Mouse (Mus musculus) NIH3T3 (cell line): ENCODE measurements at regions not wholly inside any gene's neighbourhood (a gene's known extent, or its start where the extent isn't known, plus 50 kb on each side); places are given as distances from the start of the nearest gene placed in this dataset.
A peak's percentile ranks its signal among the peaks of the same experiment; 100 is the strongest.

Experiments used
- DNase-seq: peaks from one replicate; pipeline ENCODE4 v3.0.0-alpha.2; 2012; ENCODE audit warnings: low read depth

DNA sequence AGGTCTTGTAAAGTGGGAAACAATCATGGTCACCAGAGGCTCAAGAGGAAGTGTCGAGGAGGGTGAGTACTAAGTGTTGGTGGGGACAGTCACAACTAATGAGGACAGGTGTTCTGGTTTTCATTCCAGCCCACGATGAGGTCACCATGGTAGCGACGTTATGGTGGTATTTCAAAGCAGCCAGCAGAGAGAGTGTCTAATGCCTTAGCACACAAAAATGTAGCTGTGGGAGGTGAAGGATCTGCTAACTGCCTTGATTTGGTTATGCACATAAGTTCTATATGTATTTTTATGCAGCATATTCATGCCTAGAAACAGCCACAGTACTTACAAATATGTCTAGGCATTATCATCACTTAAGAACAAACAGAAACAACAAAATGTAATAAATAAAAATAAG is 151.0 kb upstream of the Cdh5 start:
- no peak for DNase-seq

DNA sequence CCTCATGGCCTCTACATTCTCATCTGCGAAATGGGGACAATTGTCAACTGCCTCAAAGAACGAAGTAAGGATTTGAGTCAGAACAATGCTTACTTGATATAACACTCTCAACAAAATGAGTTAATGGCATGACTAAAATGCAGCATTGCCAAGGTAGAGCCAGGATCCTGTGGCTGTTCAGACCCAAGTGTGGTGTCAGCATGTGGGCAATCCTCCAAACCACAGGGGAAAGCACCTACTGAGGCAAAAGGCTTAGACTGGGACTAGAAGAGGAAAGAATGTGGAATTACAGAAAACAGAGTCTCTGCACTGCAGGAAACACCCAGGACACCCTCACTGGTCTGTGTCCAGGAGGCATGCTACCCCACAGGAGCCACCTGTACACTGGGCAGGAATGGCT is 147.8 kb upstream of the Cdh5 start:
- DNase-seq = peak; percentile 81

DNA sequence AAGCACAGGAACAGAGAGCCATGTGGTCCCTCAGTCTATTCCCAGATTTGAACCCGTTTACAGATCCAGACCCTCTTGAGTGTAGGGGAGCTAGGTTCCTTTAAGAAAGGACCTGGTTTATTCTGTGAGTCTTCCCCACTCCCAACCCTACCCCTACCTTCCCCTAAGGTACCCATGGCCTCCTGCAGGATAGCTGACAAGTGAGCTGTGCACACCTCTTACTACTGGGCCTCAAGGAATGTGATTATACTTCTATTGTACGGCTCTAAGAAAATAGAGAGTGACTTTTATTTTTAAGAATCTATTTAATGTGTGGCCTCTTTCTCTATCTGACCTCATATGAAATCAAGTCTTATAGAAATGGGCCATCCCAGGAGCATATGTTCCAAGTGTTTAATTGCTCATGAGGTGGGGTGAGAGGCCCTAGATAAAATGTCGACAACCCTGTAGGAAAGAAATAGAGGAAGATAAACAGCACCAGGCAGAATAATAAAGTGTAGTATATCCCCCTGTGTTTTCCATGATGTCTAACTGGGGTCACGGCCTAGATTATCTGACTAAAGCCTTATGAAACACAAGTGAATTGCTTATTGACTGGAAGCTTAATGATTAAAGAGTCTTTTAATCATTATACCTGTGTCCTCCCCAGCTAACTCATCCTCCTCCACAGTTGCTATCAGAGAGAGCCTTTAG is 145.7 kb upstream of the Cdh5 start:
- DNase-seq = no peak

DNA sequence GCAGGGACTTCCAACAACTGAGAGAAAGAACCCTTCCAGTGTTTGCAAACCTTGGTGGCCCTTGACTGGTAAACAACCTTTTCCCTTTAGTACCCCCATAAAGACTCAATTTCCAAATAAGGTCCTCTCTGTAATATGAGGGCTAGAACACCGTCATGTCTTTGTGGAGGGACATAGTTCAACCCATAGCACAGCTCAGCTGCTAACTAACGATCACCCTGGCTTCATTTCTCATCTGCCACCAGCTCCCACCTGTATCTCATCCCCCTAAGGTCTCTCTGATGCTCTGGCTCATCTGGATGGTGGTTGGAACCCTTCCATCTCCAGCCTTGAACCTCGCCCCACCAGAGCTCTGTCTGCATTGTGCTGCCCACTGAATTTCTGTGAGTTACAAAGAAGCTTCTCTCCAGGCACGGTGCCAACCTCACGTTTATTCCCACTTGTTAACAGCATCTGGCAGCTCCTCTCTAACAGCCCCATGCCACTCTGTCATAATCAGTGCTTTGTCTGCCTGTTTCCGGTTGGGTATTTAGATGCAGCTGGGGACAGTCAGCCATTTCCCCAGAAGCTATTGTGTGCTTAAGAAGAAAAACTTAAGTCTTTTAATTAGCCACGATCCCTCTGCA is 137.0 kb upstream of the Cdh5 start:
- DNase-seq = peak; percentile 64

DNA sequence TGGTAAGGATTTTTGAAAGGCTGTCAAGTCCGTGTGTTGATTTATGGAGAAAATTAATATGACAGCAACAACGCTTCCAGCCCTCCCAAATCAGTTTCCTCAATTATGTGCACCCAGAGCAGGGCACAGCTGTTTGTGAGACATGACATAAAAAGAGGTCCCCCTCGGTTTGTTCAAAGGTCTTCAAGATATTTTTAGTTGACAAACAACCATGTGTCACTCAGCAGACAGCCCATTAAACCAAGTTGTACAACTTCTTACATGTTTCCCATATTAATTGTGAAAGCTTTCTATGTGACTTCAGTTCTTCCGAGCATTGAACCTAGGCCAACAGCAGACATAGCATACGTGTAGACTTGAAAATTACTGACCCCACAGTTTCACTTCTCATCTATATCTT is 131.5 kb upstream of the Cdh5 start:
- no peak for DNase-seq

DNA sequence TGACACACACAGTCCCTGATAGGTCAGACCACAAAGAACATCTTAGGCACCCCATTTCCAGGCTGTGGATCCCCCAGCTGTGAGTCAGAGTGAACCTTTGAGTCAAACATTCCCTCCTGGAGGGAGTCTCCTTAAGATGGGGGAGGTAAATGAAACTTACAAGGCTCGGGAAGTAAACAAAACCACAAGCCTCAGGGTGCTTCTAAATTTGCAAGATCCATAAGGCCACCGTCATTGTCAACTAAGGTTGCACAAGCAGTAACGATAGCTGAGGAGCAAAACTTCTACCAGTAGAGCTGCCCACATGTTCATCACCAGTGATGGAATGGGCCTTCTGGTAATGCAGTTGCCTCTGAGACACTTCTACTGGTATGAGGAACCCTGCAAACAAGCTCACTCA is 130.9 kb upstream of the Cdh5 start:
- DNase-seq = no peak

DNA sequence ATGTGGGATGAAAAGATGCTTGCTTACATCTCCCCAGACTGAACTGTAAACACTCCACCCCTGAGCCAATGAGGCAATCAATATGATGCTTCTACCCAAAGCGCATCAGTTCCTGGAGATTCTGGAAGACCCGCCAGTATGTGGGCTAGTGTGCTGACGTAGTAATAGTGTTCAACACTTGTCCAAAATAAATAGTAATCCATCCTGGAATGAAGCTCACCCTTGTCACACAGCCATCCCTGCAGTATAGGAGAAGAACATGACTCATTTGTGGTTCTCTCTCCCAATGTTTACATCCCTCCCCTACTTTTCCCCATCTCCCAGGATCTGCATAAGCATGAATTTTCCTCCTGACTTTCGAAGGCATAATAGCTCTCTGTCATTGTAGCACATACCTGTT is 130.5 kb upstream of the Cdh5 start:
- peak; percentile 92 for DNase-seq

DNA sequence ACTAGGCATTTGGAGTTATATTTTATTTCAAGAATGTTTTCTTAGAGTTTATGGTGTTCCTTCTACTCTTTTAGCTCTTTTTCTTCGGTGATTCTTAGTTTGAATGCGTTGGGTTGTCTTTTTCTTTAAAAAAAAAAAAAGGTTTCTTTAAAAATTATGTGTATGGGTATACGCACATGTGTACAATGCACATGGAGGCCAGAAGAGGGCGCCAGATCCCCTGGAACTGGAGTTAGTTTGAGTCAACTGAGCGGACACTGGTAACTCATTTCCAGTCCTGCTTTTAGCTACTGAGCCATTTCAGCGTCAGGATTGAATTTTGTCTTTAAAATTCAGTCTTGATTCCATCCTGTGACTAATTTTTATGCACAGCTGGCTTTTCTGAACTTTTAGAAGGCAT is 124.9 kb upstream of the Cdh5 start:
- DNase-seq = peak; percentile 29

DNA sequence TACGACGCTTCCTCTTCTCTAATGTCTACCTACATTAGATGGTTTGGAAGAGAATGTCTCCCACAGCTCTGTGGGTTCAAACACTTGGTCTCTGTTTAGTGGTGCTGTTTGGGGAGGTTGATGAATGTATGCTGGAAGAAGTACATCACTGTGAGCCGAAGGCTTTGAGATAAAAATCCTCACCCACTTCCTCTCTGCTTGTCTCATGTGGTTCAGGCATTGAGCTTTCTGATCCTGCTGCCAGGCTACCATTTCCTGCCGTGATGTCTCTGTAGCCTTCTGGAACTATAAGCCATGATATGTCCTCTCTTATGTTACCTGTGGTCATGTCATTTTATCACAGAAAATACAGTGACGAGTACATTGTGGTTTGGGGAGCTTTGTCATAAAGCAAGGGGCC is 122.5 kb upstream of the Cdh5 start:
- DNase-seq = no peak

DNA sequence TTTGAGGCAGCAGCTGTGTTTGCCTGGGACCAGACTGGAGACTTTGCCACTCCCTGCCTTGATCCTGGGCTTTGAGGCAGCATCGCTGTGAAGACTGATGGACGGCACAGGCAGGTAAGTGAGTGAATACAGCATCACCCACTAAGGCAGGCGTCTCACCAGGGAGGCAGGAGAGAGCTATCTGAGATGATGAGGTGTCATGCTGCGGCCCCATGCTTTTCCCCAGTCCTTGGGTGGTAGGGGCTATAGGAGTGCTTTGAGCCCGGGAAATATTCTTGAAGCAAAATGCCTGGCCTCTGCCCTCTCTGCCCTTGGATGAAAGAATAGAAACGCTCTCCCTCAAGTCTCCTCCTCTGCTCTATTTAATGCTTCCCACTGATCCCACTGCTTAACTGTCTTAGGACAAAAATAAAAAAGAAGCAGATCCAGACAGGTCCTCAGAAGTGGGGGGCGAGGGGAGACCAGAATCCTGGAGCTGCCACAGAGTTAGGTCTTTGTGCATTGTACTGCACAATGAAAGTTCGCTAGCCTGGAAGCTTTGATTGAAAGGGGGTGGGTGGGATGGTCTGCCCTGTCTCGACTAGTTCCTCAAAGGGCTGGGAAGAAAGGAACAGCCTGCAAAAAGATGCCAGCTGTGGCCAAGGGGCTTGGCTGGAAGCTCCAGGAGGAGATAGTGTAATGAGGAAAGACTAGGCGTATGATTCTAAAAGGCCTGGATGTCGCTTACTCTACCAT is 117.4 kb upstream of the Cdh5 start:
- DNase-seq = no peak

DNA sequence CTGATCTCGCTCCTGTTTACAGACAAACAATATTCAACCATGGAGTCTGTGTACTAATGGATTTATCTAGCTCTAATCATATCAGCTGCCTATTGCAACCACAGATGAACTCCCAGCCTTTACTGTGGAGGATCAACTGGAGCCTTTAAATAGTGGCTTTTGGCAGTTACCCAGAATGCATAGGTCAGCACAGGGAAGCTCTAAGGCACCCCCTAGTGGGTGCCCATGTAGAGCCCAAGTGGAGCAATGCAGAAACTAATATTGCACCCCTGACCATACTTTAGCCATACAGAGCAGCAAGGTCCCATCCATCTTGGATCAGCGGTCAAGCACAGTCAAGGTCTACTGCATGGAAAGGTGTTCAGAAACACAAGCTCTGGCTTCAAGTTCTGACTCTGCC is 115.8 kb upstream of the Cdh5 start:
- DNase-seq = peak; percentile 39

DNA sequence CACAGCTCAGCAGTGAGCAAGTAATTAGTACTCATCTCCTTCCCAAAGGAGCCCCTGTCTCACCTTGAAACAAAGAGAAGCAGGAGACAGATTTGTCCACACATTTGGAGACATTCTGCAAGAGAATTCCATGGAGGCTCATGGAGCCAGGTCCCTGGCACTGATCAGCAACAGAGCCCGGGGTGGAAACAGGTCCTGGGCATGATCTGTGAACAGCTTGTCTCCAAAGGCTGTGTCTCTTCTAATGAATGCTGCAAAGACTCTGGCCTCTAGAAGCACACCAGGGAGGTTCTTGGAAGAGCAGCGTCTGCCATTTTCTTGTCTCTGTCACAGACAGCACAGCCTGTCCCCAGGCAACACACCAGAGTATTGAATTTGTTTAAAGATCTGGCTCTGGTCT is 107.5 kb upstream of the Cdh5 start:
- DNase-seq = no peak

DNA sequence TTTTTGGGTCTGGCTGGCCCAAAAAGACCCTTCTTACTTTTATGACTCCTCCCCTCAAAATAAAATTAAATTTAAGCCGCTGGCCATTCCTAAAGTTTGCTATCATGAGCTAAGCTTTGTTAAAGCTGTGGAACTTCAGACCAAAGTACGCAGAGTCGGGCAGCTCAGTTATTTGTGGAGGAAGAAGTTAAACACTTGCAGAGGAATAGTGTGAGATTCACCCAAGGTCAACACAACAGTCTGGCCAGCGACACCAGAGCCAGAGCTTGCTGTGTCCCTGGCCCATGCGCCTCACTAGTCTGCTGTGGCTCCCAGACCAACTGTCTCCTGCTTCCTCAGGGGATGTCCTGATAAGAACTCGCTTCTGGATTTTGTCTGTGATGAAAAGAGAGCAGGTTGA is 103.3 kb upstream of the Cdh5 start:
- DNase-seq = no peak

DNA sequence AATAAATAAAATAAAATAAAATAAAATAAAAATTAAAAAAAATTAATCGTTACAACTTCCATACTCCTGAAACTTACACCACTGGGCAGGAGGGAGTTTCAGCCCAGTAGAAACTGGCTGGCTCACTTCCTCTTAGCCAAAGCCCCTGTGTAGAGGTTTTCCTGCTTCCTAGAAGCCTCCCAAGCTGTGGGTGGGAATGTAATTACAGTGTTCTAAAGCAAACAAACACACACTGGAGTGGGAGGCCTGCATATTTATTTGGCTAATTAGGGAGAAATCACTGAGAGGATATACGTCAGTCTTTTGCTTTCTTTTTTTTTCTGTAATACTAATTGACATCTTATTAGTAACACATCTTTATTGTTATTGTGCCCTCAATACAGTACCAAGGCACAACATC is 94.2 kb upstream of the Cdh5 start:
- DNase-seq = no peak

DNA sequence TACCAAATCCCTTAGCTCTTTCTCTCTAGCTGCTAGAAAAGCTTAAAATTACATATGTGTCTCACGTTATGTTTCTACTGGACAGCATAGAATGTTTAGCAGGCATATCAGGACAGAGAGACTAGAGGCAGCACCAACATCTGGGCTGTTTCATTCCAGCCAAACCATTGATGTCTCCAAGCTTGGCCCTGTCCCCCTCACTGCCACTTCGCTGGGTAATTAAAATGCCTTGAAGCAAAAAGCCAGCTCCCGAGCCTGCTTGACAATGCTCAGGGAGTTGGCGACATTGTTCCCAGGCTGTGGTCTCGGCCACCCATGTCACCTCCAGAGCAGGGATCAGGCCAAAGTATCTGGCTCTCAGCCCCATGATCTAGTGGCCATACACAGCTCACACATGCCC is 92.7 kb upstream of the Cdh5 start:
- no peak for DNase-seq

DNA sequence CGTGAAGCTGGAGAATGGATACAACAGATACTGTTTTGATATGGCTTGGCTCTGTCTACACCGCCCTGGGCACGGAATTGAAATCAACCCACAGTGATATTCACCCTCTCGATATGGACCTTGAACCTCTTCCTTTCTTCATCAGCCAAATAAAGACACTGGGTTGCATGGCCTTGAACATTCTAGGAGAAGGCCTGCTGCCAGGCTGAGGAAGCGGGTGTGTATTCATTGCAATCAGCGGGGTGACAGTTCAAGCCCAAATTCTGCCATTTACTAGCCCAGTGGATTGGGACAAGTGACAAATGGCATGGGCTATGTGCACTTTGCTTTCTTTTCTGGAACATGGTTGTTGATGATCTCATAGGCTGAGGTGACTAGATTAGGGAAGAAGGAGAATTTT is 92.1 kb upstream of the Cdh5 start:
- DNase-seq = no peak

DNA sequence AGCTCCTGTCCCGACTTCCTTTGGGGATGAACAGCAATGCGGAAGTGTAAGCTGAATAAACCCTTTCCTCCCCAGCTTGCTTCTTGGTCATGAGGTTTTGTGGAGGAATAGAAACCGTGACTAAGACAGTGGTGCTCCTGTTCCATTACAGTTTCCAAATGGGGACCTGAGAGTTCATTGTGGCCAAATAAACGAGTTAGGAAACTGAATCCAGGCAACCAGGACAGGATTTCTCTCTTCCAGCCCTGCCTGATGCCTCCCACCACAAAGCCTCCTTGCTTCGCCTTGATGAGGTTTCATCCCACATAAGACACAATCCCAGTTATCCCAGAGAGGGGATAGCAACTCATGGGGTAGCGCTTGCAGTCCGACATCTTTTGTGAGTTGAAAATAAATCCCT is 79.2 kb upstream of the Cdh5 start:
- DNase-seq = peak; percentile 60

DNA sequence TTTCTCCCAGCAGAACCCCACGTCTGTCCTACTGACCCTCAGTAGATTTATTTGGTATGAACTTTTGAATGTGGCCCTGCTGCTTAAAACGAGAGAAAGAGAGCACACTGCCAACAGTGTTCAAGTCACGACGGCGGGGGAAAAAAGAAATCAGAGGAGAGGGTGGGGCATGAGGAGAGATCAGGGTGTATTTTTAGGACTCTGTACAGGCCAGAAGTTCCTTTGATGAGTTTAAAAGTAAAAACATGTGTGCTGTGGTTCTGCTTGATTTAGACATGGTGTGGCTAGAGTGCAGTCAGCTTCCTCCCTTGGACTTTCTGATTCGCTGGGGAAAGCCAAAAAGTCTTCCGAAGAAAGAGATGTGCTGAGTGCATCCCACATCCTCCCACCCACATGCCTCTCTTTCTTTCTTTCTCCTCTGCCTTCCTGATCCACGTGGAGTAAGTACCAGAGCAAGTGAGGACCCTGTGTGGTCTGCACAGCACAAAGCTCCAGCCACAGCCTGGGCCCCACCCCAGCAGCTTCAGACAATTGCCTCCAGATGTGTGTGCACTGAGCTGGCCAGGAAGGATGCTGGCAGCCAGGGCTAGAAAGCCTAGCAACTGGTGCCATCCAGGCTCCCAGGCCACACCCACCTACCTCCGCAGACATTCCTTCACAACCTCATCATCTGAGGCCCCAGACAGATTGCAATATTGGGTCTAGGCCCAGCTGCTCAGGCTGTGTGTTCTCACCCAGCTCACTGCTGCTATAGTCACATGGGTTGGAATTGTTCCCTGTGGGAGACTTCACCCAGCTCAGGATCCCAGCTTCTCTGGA is 78.5 kb upstream of the Cdh5 start:
- peak; percentile 95 for DNase-seq

DNA sequence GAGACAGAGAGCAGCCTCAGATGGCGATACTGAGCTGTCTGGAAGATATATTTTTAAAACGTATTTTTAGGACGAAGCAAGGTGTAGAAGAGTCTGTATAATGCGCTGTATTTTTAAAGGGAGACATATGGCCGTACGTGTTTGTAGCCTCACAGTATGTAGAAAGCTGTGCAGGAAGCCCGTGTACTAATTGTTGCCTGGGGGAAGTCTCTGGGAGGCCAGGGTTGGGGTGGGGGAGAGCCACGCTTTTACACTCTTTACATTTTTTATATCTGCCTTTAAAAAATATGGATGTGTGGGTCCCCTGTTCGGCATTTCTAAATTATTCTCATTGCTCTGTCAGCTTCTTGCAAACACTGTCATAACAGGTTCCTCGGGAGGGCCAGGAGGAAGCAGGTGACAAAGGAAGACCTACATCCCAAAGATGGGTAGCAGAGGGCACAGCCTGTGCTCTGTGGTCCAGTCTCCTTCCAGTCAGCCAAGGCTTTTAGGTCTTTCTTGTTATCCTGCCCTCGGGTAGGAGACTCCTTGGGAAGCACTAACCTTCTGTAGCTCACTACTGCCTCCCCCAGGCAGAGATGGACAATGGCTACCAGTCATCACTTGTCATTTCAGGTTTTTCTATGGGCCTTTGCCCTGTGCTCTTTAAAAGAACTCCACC is 74.1 kb upstream of the Cdh5 start:
- peak; percentile 84 for DNase-seq

DNA sequence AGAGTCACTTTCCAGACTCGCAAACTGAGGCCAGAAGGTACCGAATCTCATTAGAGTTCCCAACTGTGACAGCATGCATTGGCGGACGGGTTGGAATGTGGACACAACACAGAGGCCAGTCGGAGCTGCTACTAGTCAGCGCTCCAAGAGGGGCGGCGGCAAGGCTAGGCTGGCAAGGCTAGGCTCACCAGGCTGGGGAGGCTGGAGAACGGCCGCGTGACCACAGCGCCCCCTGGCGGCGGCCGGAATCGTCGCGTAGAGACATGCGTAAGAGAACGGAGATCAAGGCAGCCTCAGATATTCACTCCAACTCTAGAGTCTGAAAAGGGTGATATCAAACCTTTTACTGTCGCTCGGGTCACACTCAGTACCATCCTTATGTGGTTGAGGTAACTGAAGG is 72.8 kb upstream of the Cdh5 start:
- DNase-seq = peak; percentile 95

DNA sequence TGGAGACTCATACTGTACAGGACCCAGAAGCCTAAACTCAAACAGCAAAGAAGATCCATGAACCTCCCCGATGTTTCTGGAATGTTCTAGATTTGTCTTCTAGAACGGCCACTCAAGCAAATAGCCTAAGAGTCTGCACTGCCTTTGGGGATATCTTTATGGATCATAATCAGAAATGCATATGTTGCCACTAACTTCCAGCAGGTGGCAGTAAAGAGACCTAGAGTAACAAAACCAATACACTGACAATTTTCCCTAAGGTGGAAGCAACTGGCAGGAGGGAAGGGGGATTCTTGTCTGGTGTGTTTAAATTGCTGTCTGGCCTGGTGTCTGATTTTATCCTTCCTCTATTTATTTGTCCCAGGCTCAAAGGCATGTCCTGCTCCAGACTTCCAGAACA is 69.2 kb upstream of the Cdh5 start:
- DNase-seq = peak; percentile 55

DNA sequence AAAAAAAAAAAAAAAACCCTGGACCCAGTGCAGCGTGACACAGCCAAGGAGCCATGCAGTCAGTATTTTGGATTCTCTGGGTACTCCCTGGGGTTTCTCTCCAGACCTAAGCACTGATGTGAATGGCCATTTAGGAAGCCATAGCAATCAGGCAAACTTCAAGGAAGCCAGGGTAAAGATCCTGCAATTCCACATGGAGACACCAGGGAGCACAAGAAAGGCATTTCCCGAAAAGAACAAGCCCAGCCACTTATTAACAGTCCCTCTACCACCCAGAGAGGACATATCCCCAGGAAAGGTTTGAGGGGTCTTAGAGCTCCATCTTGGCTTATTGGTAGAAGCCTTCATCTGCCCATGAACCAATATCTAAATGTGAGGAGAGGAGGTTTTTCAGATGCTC is 68.3 kb upstream of the Cdh5 start:
- DNase-seq = peak; percentile 21
